Mouse (Mus musculus) hindbrain, embryonic 12.5 days (tissue): ENCODE results near the gene Ank3. TPM values are rescaled to one million over a fixed set of nuclear protein-coding genes. Genes with fewer than 3 reads are reported as not detected.

Source experiments
- ATAC-seq: fragments of 200-750 bp; cut with Nextera tagmentation; 2 replicates; pipeline ENCODE4 v1.8.0; 2017; ENCODE audit warnings: moderate TSS enrichment; ENCODE audit not compliant: low FRiP score
- H3K27ac ChIP-seq: fragments of 300-500 bp; sonication (generic); 2 replicates; pipeline ENCODE4 v1.5.1; 2016; ENCODE audit warnings: mild to moderate bottlenecking
- H3K27me3 ChIP-seq: fragments of 300-500 bp; sonication (generic); 2 replicates; pipeline ENCODE4 v1.6.1; 2016; ENCODE audit warnings: mild to moderate bottlenecking
- H3K36me3 ChIP-seq: fragments of 300-500 bp; sonication (generic); 2 replicates; pipeline ENCODE4 v1.6.1; 2016; ENCODE audit warnings: mild to moderate bottlenecking
- H3K4me1 ChIP-seq: fragments of 300-500 bp; sonication (generic); 2 replicates; pipeline ENCODE4 v1.6.1; 2016
- H3K4me2 ChIP-seq: fragments of 300-500 bp; sonication (generic); replicated peaks from 2 replicates; pipeline ENCODE4 v1.6.1; 2016; ENCODE audit warnings: mild to moderate bottlenecking
- H3K4me3 ChIP-seq: fragments of 300-500 bp; sonication (generic); 2 replicates; pipeline ENCODE4 v1.5.1; 2016; ENCODE audit warnings: mild to moderate bottlenecking
- H3K9ac ChIP-seq: fragments of 300-500 bp; sonication (generic); 2 replicates; pipeline ENCODE4 v1.6.1; 2016; ENCODE audit warnings: mild to moderate bottlenecking, moderate library complexity
- H3K9me3 ChIP-seq: fragments of 300-500 bp; sonication (generic); replicated peaks from 2 replicates; pipeline ENCODE4 v1.6.1; 2016; ENCODE audit warnings: mild to moderate bottlenecking
- WGBS: fragments of 180-500 bp; shearing (Covaris S2); methylation state at CpG from one replicate; pipeline ENCODE4 v1.1.7; 2016; 5-methylcytosine and 5-hydroxymethylcytosine counted together
- polyA plus RNA-seq: library from polyadenylated mRNA; unstranded; fragments of >200 nt; fragmentation: Nextera tagmentation; extraction: Ambion mirVana; gene quantifications from 2 replicates; pipeline ENCODE4 v1.2.1, GENCODE M21; 2016

Ank3 gene
- polyA plus RNA-seq, 1 experiment from 2014 or later: 91.0 TPM

DNA sequence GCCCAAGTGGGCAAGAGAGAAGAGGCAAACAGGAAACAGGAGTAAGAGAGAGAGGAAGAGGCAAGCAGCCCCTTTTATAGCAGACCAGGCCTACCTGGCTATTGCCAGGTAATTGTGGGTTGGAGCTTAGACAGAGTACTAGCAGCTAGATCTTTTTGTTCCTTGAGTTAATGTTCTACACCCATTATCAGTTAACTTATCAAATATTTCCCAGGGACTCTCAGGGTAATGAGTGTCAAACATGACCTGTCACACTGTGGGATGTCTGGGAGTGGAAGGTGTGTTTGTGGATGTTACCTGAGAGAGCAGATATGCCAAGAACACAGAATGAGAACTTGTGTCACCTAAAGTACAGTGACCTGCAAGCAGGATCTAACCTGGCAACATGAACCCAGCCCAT lies 274.0 kb downstream of the Ank3 start:
- H3K4me3 ChIP-seq: no peak overlapping the region
- no peak for ATAC-seq

GRCm38 (mm10) chr10:69678230-69678629 lies 279.7 kb downstream of the Ank3 start:
- H3K4me2 ChIP-seq: no peak overlapping the region
- ATAC-seq: peak; percentile 63
- peak overlapping the region; percentile 31; the same call in 1 of the 2 replicates for H3K27ac ChIP-seq
- 0 out of 2 replicates have a peak, but pooled peaks cover 3% of the 10 kb centered on the region for H3K4me1 ChIP-seq
- H3K9me3 ChIP-seq: no peaks in the 10 kb centered on the region
- no peak overlapping the region for H3K4me3 ChIP-seq
- no peaks in the 10 kb centered on the region for H3K27me3 ChIP-seq
- no peaks in the 10 kb centered on the region for H3K36me3 ChIP-seq
- no peak overlapping the region for H3K9ac ChIP-seq
- WGBS: 62% methylated on average over 15 of the region's 15 CpGs

More for the DNA sequence above, 274.0 kb downstream of the Ank3 start:
- H3K4me1 ChIP-seq: no peaks in the 10 kb centered on the region
- H3K9me3 ChIP-seq: no peaks in the 10 kb centered on the region
- no peaks in the 10 kb centered on the region for H3K36me3 ChIP-seq
- H3K27ac ChIP-seq: no peak overlapping the region
- H3K27me3 ChIP-seq: no peaks in the 10 kb centered on the region
- H3K9ac ChIP-seq: no peak overlapping the region
- H3K4me2 ChIP-seq: no peak overlapping the region

GRCm38 (mm10) chr10:69686336-69686735 lies 287.8 kb downstream of the Ank3 start:
- 89% methylated on average over 1 of the region's 1 CpGs for WGBS
- no peak for ATAC-seq
- Histone ChIP-seq H3K27me3 (no peaks in the 10 kb centered on the region), H3K4me2 (no peak overlapping the region), H3K36me3 (no peaks in the 10 kb centered on the region), H3K4me3 (no peak overlapping the region), H3K4me1 (peaks cover 26% of the 10 kb centered on the region), H3K9me3 (peaks cover 3% of the 10 kb centered on the region; the same call in 1 of the 2 replicates), H3K9ac (no peak overlapping the region), H3K27ac (no peak overlapping the region)

DNA sequence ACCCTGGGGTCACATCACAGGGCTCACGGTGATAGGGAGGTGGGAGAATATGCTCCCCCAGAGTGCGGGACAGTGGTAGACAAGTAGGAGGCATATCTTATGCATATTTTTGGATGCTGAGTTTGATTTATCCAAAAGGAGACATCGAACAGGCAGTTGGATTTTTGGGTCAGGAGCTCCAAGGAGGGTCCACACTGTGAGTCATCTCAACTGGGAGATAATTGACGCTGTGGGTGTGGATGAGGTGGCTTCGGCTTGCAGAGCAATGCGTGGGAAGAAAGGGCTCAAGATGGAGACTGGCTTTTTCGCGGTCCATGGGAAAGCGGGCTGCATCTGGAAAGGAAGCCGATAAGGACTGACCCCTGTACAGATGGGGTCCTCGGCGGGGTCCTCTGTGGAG lies 290.5 kb downstream of the Ank3 start:
- no peaks in the 10 kb centered on the region for H3K27me3 ChIP-seq
- H3K36me3 ChIP-seq: no peaks in the 10 kb centered on the region
- 85% methylated on average over 12 of the region's 12 CpGs for whole genome bisulfite sequencing
- H3K9me3 ChIP-seq: 0 out of 2 replicates have a peak, but pooled peaks cover 3% of the 10 kb centered on the region
- H3K9ac ChIP-seq: no peak overlapping the region
- no peak overlapping the region for H3K4me3 ChIP-seq
- H3K4me1 ChIP-seq: peaks cover 28% of the 10 kb centered on the region
- no peak for ATAC-seq
- no peak overlapping the region for H3K4me2 ChIP-seq
- H3K27ac ChIP-seq: no peak overlapping the region

GRCm38 (mm10) chr10:69690131-69690960 lies 291.8 kb downstream of the Ank3 start:
- Histone ChIP-seq H3K4me3 (0 out of 2 replicates have a peak overlapping the region, but pooled peaks have one; percentile 0), H3K36me3 (no peaks in the 10 kb centered on the region), H3K9me3 (no peaks in the 10 kb centered on the region), H3K27ac (peak overlapping the region; percentile 45), H3K9ac (no peak overlapping the region), H3K27me3 (no peaks in the 10 kb centered on the region), H3K4me1 (peaks cover 28% of the 10 kb centered on the region), H3K4me2 (peak overlapping the region; percentile 32)
- peak; percentile 73 for ATAC-seq
- 12% methylated on average over 12 of the region's 12 CpGs for WGBS

DNA sequence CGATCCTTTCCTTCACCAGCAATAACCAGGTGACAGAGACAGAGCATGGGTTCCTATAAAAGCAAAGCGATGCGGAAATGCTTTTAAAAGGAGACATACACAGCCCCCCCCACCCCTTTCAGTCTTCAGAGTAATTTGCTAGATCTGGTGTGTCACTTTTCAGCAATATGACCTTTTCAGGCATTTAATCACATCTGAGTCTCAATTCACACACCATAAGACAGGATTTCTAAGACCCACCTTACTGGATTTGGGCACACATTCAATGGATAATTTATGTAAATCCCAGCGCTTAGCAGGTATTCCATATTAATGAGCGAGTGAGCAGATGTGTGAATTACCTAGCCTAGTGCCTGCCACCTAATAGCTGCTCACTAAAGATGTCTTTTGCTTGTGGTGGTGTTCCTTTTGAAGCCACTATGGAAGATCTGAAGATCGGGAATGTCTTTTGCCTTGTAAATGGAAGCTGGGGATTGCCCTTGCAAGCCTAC lies 292.4 kb downstream of the Ank3 start:
- H3K4me2 ChIP-seq: peak overlapping the region; percentile 32
- peaks cover 31% of the 10 kb centered on the region for H3K4me1 ChIP-seq
- no peaks in the 10 kb centered on the region for H3K9me3 ChIP-seq
- H3K4me3 ChIP-seq: 0 out of 2 replicates have a peak overlapping the region, but pooled peaks have one; percentile 0
- ATAC-seq: peak; percentile 23; the same call in 1 of the 2 replicates
- no peaks in the 10 kb centered on the region for H3K36me3 ChIP-seq
- 32% methylated on average over 6 of the region's 6 CpGs for WGBS
- H3K27ac ChIP-seq: peak overlapping the region; percentile 45
- no peak overlapping the region for H3K9ac ChIP-seq
- no peaks in the 10 kb centered on the region for H3K27me3 ChIP-seq

- Histone ChIP-seq H3K9me3 (no peaks in the 10 kb centered on the region), H3K27ac (no peak overlapping the region), H3K27me3 (no peaks in the 10 kb centered on the region), H3K36me3 (no peaks in the 10 kb centered on the region), H3K4me1 (peaks cover 11% of the 10 kb centered on the region), H3K9ac (no peak overlapping the region), H3K4me2 (no peak overlapping the region), H3K4me3 (no peak overlapping the region)
- 64% methylated on average over 9 of the region's 9 CpGs for WGBS
- no peak for ATAC-seq
These were observed 297.4 kb downstream of the Ank3 start for GRCm38 (mm10) chr10:69696019-69696418.

GRCm38 (mm10) chr10:69698699-69699098 lies 300.1 kb downstream of the Ank3 start:
- 77% methylated on average over 1 of the region's 1 CpGs for WGBS
- H3K36me3 ChIP-seq: no peaks in the 10 kb centered on the region

GRCm38 (mm10) chr10:69701226-69701625 lies 302.7 kb downstream of the Ank3 start:
- Histone ChIP-seq H3K4me2 (no peak overlapping the region), H3K4me3 (no peak overlapping the region), H3K9ac (no peak overlapping the region), H3K36me3 (no peaks in the 10 kb centered on the region), H3K27me3 (no peaks in the 10 kb centered on the region), H3K27ac (no peak overlapping the region; the same call in 1 of the 2 replicates), H3K4me1 (peaks cover 22% of the 10 kb centered on the region), H3K9me3 (no peaks in the 10 kb centered on the region)
- WGBS: 41% methylated on average over 4 of the region's 4 CpGs
- peak; percentile 54 for ATAC-seq

More at GRCm38 (mm10) chr10:69698699-69699098, 300.1 kb downstream of the Ank3 start:
- no peaks in the 10 kb centered on the region for H3K9me3 ChIP-seq
- H3K27ac ChIP-seq: no peak overlapping the region
- H3K4me1 ChIP-seq: peaks cover 10% of the 10 kb centered on the region
- no peaks in the 10 kb centered on the region for H3K27me3 ChIP-seq
- H3K4me3 ChIP-seq: no peak overlapping the region
- ATAC-seq: no peak
- no peak overlapping the region for H3K9ac ChIP-seq
- no peak overlapping the region for H3K4me2 ChIP-seq

GRCm38 (mm10) chr10:69705806-69706768 lies 307.5 kb downstream of the Ank3 start:
- peak overlapping the region; percentile 55 for H3K9ac ChIP-seq
- H3K27me3 ChIP-seq: no peaks in the 10 kb centered on the region
- peak overlapping the region; percentile 55 for H3K4me2 ChIP-seq
- H3K27ac ChIP-seq: peak overlapping the region; percentile 88
- 4% methylated on average over 17 of the region's 17 CpGs for WGBS
- ATAC-seq: peak; percentile 72
- H3K4me1 ChIP-seq: peaks cover 53% of the 10 kb centered on the region
- H3K36me3 ChIP-seq: no peaks in the 10 kb centered on the region
- H3K9me3 ChIP-seq: no peaks in the 10 kb centered on the region
- peak overlapping the region; percentile 37 for H3K4me3 ChIP-seq

- WGBS: 24% methylated on average over 14 of the region's 14 CpGs
- Histone ChIP-seq H3K4me1 (peaks cover 51% of the 10 kb centered on the region), H3K9ac (peak overlapping the region; percentile 55), H3K27ac (peak overlapping the region; percentile 88), H3K4me3 (peak overlapping the region; percentile 37), H3K9me3 (no peaks in the 10 kb centered on the region), H3K36me3 (no peaks in the 10 kb centered on the region), H3K27me3 (no peaks in the 10 kb centered on the region), H3K4me2 (peak overlapping the region; percentile 55)
- 0 out of 2 replicates have a peak, but pooled peaks have one; percentile 4 for ATAC-seq
These were observed 308.5 kb downstream of the Ank3 start for GRCm38 (mm10) chr10:69706851-69707788.
